Mouse (Mus musculus): Measurements from ENCODE around the gene Il10ra.

DNA sequence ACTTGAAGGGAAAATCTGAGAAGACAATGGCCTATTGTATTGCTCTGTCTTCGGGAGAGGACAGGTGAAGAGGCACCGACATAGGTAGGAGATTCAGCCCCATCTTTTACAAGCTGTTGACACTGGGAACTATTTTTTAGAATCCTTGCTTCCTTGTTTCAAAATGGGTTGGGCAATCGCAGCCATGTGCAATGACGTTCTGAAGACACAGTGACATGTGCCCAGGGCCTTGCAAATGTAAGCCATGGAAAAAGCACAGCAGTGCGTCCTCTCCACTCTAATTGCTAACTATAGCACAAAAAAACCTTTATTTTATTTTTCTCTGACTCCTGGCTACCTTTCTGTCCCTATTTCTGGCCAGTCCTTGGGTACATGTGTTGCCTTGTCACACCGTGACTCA lies 42.9 kb upstream of the Il10ra start:
- TF ChIP-seq CTCF (IDR thresholded peaks at IDR 0.05; ENCODE audit: borderline replicate concordance, extremely low read depth, insufficient read depth, insufficient read length) (no peak), POLR2A (IDR thresholded peaks at IDR 0.05; ENCODE audit: borderline replicate concordance, extremely low read depth, insufficient read depth, insufficient read length, poor library complexity, severe bottlenecking) (no peak)
